Mouse (Mus musculus) ES-E14 (cell line): ENCODE data around the gene Ttll5. TPM values are rescaled to one million over a fixed set of nuclear protein-coding genes. Genes with fewer than 3 reads are reported as not detected.

Source experiments
- DNase-seq: peaks from one replicate; pipeline ENCODE4 v3.0.0-alpha.2; 2013; ENCODE audit warnings: low read depth, low spot score
- H3K27ac ChIP-seq: 2 replicates; pipeline ENCODE4 v1.5.1; 2012; ENCODE audit warnings: low read depth, mild to moderate bottlenecking, low read length, moderate library complexity, mixed read lengths; ENCODE audit not compliant: poor library complexity, insufficient read depth, severe bottlenecking
- H3K36me3 ChIP-seq: 2 replicates; pipeline ENCODE4 v1.6.1; 2012; ENCODE audit warnings: mild to moderate bottlenecking, low read length, moderate library complexity, mixed read lengths; ENCODE audit not compliant: control insufficient read depth, poor library complexity, insufficient read depth, severe bottlenecking
- H3K4me1 ChIP-seq, 2 experiments: fragments of 150-350 bp in 1 of 2; sonication (generic) in 1 of 2; 2 replicates each; pipeline ENCODE4 v1.6.1; 2012; ENCODE audit warnings: low read length in 2 of 2, mild to moderate bottlenecking in 1 of 2, mixed read lengths in 1 of 2; ENCODE audit not compliant: control insufficient read depth in 2 of 2, insufficient read depth in 2 of 2, poor library complexity in 1 of 2
- H3K4me3 ChIP-seq, 2 experiments: fragments of 150-350 bp in 1 of 2; sonication (generic) in 1 of 2; 2 replicates each; pipeline ENCODE4 v1.5.1; 2012; ENCODE audit warnings: low read length in 2 of 2, low read depth in 1 of 2, mild to moderate bottlenecking in 1 of 2, mixed read lengths in 1 of 2; ENCODE audit not compliant: insufficient read depth in 1 of 2, poor library complexity in 1 of 2, severe bottlenecking in 1 of 2
- H3K9ac ChIP-seq: 2 replicates; pipeline ENCODE4 v1.6.1; 2012; ENCODE audit warnings: low read depth, mild to moderate bottlenecking, low read length, mixed read lengths; ENCODE audit not compliant: poor library complexity, insufficient read depth, severe bottlenecking
- H3K9me3 ChIP-seq: fragments of 150-350 bp; sonication (generic); 2 replicates; pipeline ENCODE4 v1.6.1; 2012; ENCODE audit warnings: low read depth, mild to moderate bottlenecking, low read length; ENCODE audit not compliant: control insufficient read depth, insufficient read depth
- CHD2 ChIP-seq: IDR thresholded peaks from 2 replicates; pipeline ENCODE4 v1.6.1; 2014; ENCODE audit warnings: mild to moderate bottlenecking, low read depth, low read length, inconsistent platforms
- HCFC1 ChIP-seq: IDR thresholded peaks from 2 replicates; pipeline ENCODE4 v1.6.1; 2012; ENCODE audit warnings: low read length, inconsistent platforms, borderline replicate concordance; ENCODE audit not compliant: insufficient read depth
- MAFK ChIP-seq: IDR thresholded peaks from 2 replicates; pipeline ENCODE4 v1.6.1; 2014; ENCODE audit warnings: mild to moderate bottlenecking, low read depth, low read length, inconsistent platforms; ENCODE audit not compliant: insufficient read depth
- ZC3H11A ChIP-seq: IDR thresholded peaks from 2 replicates; pipeline ENCODE4 v1.6.1; 2012; ENCODE audit warnings: low read depth, mild to moderate bottlenecking, inconsistent platforms, low read length, borderline replicate concordance
- ZNF384 ChIP-seq: IDR thresholded peaks from 2 replicates; pipeline ENCODE4 v1.6.1; 2012; ENCODE audit warnings: low read depth, low read length, inconsistent platforms
- in situ Hi-C, 2 experiments: fragments of 600-800 bp; cut with MboI; formaldehyde crosslinking; loops; one replicate each; pipeline ENCODE4 v1.15.1; 2025; ENCODE audit warnings: low sequenced_read_pairs in 2 of 2, inconsistent platforms in 1 of 2; ENCODE audit not compliant: unreplicated experiment in 2 of 2
- total RNA-seq: library from RNA; depleted of rRNA; stranded (reverse); fragments of 300-350 nt; gene quantifications from 2 replicates; pipeline ENCODE4 v1.2.3, GENCODE M21; 2012

Gene Ttll5
- total RNA-seq, 1 experiment = 18.6 TPM

GRCm38 (mm10) chr12:86022282-86022984 lies 198.0 kb downstream of the Ttll5 start:
- H3K4me1 ChIP-seq = 0 out of 4 replicates have a peak, but pooled peaks cover 0 to 2% of the 10 kb centered on the region in 2 experiments

GRCm38 (mm10) chr12:86023081-86023871 lies 198.8 kb downstream of the Ttll5 start:
- Histone ChIP-seq H3K36me3 (peaks cover 4% of the 10 kb centered on the region; the same call in 1 of the 2 replicates), H3K9ac (no peak overlapping the region), H3K9me3 (no peaks in the 10 kb centered on the region), H3K4me1 (0 out of 4 replicates have a peak, but pooled peaks cover 0 to 2% of the 10 kb centered on the region in 2 experiments), H3K4me3 (no peak overlapping the region), H3K27ac (no peak overlapping the region)
- in situ Hi-C loops = no loop called here
- TF ChIP-seq CHD2 = no peak
- no peak for DNase-seq

More at GRCm38 (mm10) chr12:86022282-86022984, 198.0 kb downstream of the Ttll5 start:
- TF ChIP-seq MAFK (no peak), ZNF384 (no peak), HCFC1 (no peak), CHD2 (no peak), ZC3H11A (no peak)
- DNase-seq = no peak
- no peak overlapping the region for H3K27ac ChIP-seq
- in situ Hi-C loops = no loop called here
- H3K4me3 ChIP-seq = no peak overlapping the region
- no peaks in the 10 kb centered on the region for H3K9me3 ChIP-seq
- no peak overlapping the region for H3K9ac ChIP-seq
- peaks cover 4% of the 10 kb centered on the region; the same call in 1 of the 2 replicates for H3K36me3 ChIP-seq

- in situ Hi-C loops = no loop called here
- peaks cover 4% of the 10 kb centered on the region; the same call in 1 of the 2 replicates for H3K36me3 ChIP-seq
- H3K27ac ChIP-seq = no peak overlapping the region
- 0 out of 4 replicates have a peak, but pooled peaks cover 0 to 2% of the 10 kb centered on the region in 2 experiments for H3K4me1 ChIP-seq
- H3K9ac ChIP-seq = no peak overlapping the region
- no peak overlapping the region for H3K4me3 ChIP-seq
- DNase-seq = peak; percentile 33
- TF ChIP-seq ZNF384 = no peak
- TF ChIP-seq CHD2 = no peak
- no peak for TF ChIP-seq ZC3H11A
- TF ChIP-seq HCFC1 = no peak
- no peak for TF ChIP-seq MAFK
- H3K9me3 ChIP-seq = no peaks in the 10 kb centered on the region
Observed at GRCm38 (mm10) chr12:86024426-86024825, 200.0 kb downstream of the Ttll5 start.

GRCm38 (mm10) chr12:86025480-86025879 lies 201.0 kb downstream of the Ttll5 start:
- no peak for TF ChIP-seq ZNF384
- no peak for TF ChIP-seq MAFK
- TF ChIP-seq CHD2 = no peak
- no peak for TF ChIP-seq ZC3H11A
- TF ChIP-seq HCFC1 = no peak
- Histone ChIP-seq H3K27ac (no peak overlapping the region), H3K9ac (no peak overlapping the region), H3K9me3 (no peaks in the 10 kb centered on the region), H3K4me3 (no peak overlapping the region), H3K4me1 (0 out of 4 replicates have a peak, but pooled peaks cover 0 to 2% of the 10 kb centered on the region in 2 experiments), H3K36me3 (peaks cover 4% of the 10 kb centered on the region; the same call in 1 of the 2 replicates)
- no peak for DNase-seq
- in situ Hi-C loops = no loop called here
